Mouse (Mus musculus) embryo, embryonic 9.5 days (tissue): ENCODE measurements around the gene Pthlh.
"Not testable (repeated sequence)": the region's sequence is repeated elsewhere in the genome, so short reads cannot be mapped to it uniquely, and the experiment has no call there.

Experiments
- DNase-seq: peaks from one replicate; pipeline ENCODE4 v3.0.0-alpha.2; 2017; ENCODE audit errors: extremely low spot score

The Pthlh gene

DNA sequence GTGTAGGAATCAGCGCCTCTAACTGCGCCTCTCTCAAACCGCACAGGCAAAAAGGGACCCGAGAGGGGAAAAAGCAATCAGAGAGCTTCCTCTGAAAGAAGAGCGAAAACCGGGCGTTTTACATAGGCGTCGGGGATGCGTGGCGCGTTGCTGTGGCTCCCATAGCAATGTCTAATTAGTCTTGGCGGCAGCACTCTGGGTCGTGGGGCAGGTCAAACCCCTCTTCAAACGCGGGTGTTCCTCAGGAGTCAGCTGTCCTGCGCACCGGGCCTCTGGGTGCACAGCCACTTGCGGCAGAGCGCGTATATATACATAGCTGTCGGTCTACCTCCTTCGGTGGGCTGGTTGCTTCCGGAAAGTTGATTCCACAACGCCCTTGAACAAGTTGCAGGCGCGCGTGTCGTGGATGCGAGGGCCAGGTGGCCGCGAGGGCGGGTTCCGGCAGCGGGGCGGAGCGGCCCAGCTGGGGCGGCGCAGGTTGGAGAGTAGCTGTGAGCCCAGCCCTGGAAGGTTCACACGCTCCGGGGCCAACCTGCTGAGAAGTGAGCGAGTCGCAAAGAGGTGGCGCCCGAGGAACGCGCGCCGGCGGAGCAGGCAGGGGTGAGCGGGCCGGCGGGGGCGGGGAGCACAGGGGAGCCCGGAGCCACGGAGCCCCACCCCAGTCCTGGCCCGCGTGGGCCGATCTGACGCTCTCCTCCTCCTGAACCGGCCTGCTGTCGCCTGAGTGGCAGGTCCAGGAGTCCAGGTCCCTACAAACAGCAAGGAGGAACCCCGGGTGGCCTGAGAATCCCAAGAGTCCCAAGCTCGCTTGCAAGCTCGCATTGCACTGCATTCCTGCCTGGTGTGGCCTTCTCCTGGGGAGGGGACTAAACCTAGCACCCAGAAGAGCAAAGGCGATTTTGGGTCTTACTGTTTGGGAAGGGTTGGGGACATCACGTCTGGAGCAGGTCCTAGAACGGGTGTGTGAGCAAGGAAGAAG, at the start of gene Pthlh:
Gene Pthlh, minus strand, starts transcription at position 597 of the 979 bp plus-strand sequence.
- peak; percentile 73 for DNase-seq

DNA sequence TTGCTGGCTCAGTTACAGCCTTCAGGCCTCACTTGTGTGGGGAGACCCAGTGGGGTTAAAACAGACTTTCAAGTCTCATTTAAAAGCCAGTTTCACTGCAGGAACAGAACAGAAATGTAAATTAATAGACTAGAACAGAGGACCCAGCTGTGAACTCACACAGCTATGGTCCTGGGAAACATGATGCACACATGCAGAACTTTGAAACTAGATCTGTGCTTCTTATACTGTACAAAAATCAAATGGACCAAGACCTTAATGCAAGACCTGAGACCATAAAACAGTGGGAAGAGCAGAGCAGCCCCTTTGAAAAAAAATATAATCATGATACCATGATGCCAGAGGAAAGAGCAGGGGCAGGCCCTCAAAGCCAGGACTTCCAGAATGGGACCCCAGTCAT, 49.3 kb upstream of the Pthlh start:
- no peak for DNase-seq

DNA sequence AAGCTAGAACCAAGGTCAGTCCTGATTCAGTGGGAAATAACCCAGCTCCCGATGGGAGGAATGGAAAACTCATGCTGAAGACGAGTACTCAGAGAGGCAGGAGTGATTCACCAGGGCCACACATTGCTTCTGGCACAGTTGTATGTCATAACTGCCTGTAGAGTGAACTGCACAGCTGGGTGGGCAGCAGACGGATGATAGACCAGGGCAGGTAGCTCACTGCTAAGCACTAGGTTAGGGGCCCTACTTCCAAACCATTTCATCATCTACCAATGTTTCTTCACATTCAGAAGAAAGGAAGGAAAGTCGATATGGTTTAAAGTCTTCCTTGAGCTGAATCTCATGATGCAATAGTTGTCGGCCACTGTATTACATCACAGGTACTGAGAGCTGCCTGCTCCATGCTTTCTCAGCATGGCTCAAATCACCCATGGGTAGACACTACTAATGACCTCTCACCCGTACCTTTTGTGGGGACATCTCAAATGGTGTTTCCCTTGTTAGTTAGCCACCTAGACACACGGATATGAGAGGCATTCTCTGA, 46.5 kb upstream of the Pthlh start:
- DNase-seq, result no peak

DNA sequence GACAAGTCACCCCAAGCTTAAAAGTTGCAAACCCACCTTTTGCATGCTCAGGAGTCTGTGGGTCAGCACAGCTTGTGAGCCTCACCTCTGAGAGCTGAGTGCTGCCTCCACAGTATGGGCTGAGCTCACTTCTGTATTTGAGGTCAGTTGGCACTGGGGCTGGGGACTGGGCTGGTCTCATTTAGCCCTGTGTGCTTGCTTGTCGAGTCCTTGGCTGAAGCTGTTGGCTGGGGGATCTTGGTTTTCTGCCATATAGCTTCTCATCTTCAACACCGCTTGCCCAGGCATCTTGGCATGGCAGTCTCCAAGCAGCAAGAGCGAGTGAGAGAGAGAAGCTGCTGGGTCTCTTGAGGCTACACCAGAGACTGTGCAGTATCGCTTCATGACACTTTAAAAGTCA, 46.1 kb upstream of the Pthlh start:
- no peak for DNase-seq

- DNase-seq, result not testable (repeated sequence)
These were observed 40.3 kb upstream of the Pthlh start for GRCm38 (mm10) chr6:147304236-147304635.

- DNase-seq, result no peak
These were observed 35.6 kb upstream of the Pthlh start for GRCm38 (mm10) chr6:147299607-147300006.

GRCm38 (mm10) chr6:147279309-147279708, 15.3 kb upstream of the Pthlh start:
- peak; percentile 20 for DNase-seq

- peak; percentile 35 for DNase-seq
These were observed 4.3 kb upstream of the Pthlh start for GRCm38 (mm10) chr6:147268143-147268790.

GRCm38 (mm10) chr6:147266466-147266865, 2.5 kb upstream of the Pthlh start:
- no peak for DNase-seq

DNA sequence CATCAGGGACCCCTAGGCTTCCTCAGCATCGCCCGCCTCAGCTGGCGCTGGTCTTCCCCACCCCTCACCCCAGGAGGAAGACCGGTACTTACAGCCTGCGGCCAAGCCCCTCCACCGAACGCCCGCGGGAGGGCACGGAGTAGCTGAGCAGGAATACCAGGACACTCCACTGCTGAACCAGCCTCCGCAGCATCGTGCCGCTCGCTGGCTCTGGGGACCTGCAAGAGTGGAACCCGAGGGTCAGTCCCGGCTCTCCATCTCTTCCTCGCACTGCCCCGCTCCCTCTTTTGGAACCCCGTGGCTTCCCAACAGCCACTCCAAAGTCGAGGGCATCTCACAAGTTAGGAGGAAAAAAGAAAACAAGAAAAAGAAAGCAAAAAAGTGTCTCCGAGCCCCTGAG, 805 bp downstream of the Pthlh start:
- peak; percentile 49 for DNase-seq

- DNase-seq, result no peak
These were observed 2.4 kb downstream of the Pthlh start for GRCm38 (mm10) chr6:147261616-147262015.

- DNase-seq, result no peak
These were observed 3.2 kb downstream of the Pthlh start for GRCm38 (mm10) chr6:147260766-147261165.

DNA sequence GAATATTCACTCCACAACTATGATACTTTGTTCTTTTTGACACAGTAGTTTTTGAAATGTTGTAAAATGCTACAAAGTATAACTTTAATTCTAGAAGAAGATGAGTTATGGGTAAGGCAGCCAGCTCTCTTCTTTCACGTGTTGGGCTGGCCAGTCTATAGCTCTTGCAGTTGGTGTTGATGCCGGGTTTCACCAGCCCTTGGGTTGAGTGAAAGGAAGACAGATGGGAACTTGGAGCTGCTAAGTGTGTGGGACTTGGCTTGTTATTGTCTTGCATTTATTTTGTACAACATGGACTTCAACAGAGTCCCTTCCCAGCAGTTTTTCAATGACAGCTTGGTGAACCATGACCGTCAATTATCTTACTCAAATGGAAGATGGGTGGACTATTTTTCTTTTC, 16.2 kb downstream of the Pthlh start:
- no peak for DNase-seq

- DNase-seq, result no peak
These were observed 19.7 kb downstream of the Pthlh start for GRCm38 (mm10) chr6:147244294-147244693.

- DNase-seq, result no peak
These were observed 20.3 kb downstream of the Pthlh start for GRCm38 (mm10) chr6:147243655-147244054.

- no peak for DNase-seq
These were observed 22.4 kb downstream of the Pthlh start for GRCm38 (mm10) chr6:147241541-147241940.

DNA sequence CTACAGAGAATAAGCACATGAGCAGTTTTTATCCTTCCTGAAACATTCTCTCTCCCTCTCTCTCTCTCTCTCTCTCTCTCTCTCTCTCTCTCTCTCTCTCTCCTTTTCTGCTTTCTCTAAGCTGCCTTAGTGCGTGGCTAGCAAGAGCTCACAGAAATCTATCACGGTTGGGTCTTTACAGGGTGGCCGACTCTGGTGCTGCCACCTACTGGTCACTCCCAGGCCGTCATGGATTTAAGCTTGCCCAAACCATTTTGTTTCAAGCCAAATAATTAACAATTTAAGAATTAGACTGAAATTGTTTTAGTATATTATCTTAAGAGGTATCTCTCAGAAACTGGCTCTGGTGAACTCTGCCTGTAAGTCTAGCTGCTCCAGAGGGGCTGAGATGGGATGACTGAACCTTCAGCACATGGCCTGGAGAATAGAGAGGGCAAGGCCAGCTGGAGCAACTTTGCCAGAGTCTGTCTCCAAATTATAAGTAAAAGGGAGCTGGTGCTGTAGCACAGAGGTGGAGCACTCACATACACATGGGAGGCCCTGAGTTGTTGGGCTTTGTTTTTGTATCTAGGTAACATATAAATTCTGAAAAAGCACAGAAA, 23.7 kb downstream of the Pthlh start:
- DNase-seq, result peak; percentile 56

DNA sequence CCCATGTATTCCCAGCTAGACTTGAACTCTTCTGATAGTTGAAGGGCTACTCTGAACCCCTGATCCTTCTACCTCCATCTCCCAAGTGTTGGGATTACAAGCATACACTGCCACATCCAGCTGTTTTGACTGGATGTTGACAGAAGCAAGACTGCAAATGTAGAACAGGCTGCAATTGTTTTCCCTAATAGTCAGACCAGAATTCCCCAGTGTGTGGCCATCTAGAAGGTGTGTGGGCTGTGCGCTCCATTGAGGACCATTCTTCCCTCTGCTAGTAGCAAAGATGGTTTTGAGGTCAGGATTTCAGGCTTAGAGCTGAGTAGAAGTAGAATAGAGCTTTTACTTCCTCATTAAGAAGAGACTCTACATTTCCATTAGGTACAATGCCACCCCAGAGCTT, 37.3 kb downstream of the Pthlh start:
- no peak for DNase-seq

DNA sequence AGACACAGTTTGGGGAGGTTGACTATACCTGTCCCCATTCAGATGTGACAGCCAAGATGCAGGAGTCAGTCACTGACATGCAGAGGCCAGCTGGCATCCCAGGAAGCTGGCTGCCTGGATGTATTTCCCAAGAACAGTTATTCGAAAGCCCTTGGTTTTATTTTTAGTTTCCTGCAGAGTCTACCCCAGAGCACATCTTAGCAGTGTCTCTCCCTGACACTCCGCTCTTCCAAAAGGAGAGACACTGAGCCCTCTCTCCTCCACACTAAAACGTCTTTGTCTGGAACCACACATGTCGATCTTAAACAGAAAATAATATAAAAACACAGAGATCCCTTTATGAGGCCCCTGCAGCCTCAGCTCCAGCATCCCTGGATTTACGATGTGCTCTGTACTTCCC, 44.9 kb downstream of the Pthlh start:
- DNase-seq, result no peak

GRCm38 (mm10) chr6:147216156-147216555, 47.8 kb downstream of the Pthlh start:
- no peak for DNase-seq

DNA sequence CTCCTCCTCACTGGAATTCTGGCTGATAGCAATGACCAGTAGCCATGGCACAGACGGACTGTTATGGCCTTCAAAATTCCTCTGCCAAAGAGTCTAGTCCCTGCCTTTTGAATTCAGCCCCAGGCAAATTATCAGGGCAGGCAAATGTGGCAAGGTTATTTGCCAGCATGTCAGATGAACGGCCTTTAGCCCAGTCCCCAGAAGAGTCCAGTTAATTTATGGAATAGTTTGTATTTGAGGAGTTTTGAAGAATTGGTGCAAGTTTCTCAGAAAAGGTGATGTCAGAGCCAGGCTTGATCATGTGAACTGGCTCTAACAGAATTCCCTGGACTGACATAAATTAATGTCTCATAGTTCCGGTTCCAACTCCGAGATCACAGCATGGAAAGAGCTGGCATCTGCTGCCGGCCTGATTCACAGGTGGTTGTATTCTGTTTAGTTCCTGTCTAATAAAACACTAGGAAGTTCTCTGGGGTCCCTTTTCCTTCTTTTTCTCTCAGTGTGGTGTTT, 56.1 kb downstream of the Pthlh start:
- DNase-seq, result no peak
